Mouse (Mus musculus): Measurements from ENCODE around the gene Ric1.

DNA sequence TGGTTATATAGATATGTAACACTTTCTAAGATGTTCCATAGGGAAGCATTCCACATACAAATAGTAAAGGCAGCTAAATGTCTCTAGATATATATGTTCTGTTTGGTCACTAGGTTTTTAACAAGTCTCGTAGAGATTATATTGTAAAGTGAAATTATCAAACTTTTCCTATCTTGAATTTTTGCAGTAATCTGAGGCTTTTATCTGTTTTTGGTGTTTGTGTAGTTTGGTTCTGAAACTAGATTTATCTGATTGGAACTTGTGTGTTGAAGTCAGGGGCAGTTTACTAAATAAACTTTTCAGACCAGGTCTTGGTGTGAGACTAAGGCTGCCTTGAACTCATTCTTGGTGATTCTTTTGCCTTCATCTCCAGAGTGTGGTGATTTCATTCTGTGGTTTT lies 29.0 kb downstream of the Ric1 start:
- TF ChIP-seq POLR2A (IDR thresholded peaks at IDR 0.05; ENCODE audit: borderline replicate concordance, insufficient read depth, low read length) (no peak), CTCF (IDR thresholded peaks at IDR 0.05; ENCODE audit: borderline replicate concordance, insufficient read depth, low read depth, low read length) (no peak)

All from cerebellum, adult 2 months (tissue).